Mouse (Mus musculus): Measurements from ENCODE around the gene Ube2d1.
A peak's percentile ranks its signal among the peaks of the same experiment; 100 is the strongest.

Ube2d1 gene

GRCm38 (mm10) chr10:71222639-71223038 lies 62.4 kb downstream of the Ube2d1 start:
- DNase-seq (ENCODE audit: low read depth, low spot score): peak; percentile 34

- peak; percentile 78 for DNase-seq (ENCODE audit: low read depth, low spot score)
These were observed 66.7 kb downstream of the Ube2d1 start for GRCm38 (mm10) chr10:71218228-71218892.

- DNase-seq (ENCODE audit: low read depth, low spot score): peak; percentile 58
These were observed 69.1 kb downstream of the Ube2d1 start for GRCm38 (mm10) chr10:71215996-71216395.

All from R1 (cell line).